Mouse (Mus musculus) heart, embryonic 16.5 days (tissue): ENCODE data around the gene Il4ra. TPM values are rescaled to one million over a fixed set of nuclear protein-coding genes. Genes with fewer than 3 reads are reported as not detected.

ENCODE experiments used
- ATAC-seq: fragments of 200-750 bp; cut with Nextera tagmentation; replicated peaks from 2 replicates; pipeline ENCODE4 v1.8.0; 2017; ENCODE audit warnings: moderate number of reproducible peaks; ENCODE audit not compliant: insufficient read depth, low FRiP score; ENCODE audit errors: extremely low read depth
- H3K27ac ChIP-seq: fragments of 300-500 bp; sonication (generic); 2 replicates; pipeline ENCODE4 v1.5.1; 2014; ENCODE audit warnings: mild to moderate bottlenecking, low read length, control low read depth, moderate library complexity
- H3K27me3 ChIP-seq: fragments of 300-500 bp; sonication (generic); 2 replicates; pipeline ENCODE4 v1.6.1; 2014; ENCODE audit warnings: low read length, mixed read lengths; ENCODE audit not compliant: control insufficient read depth, insufficient read depth
- H3K36me3 ChIP-seq: fragments of 300-500 bp; sonication (generic); 2 replicates; pipeline ENCODE4 v1.6.1; 2014; ENCODE audit not compliant: control insufficient read depth, insufficient read depth
- H3K4me1 ChIP-seq: fragments of 300-500 bp; sonication (generic); 2 replicates; pipeline ENCODE4 v1.6.1; 2014; ENCODE audit warnings: low read length, mixed read lengths; ENCODE audit not compliant: control insufficient read depth, insufficient read depth
- H3K4me2 ChIP-seq: fragments of 300-500 bp; sonication (generic); 2 replicates; pipeline ENCODE4 v1.6.1; 2014; ENCODE audit warnings: low read depth, mild to moderate bottlenecking, control low read depth, low read length
- H3K4me3 ChIP-seq: fragments of 300-500 bp; sonication (generic); 2 replicates; pipeline ENCODE4 v1.5.1; 2014; ENCODE audit warnings: mild to moderate bottlenecking, control low read depth, low read length
- H3K9ac ChIP-seq: fragments of 300-500 bp; sonication (generic); 2 replicates; pipeline ENCODE4 v1.6.1; 2014; ENCODE audit warnings: low read length, control low read depth
- H3K9me3 ChIP-seq: fragments of 300-500 bp; sonication (generic); replicated peaks from 2 replicates; pipeline ENCODE4 v1.6.1; 2016; ENCODE audit warnings: low read length; ENCODE audit not compliant: control insufficient read depth
- WGBS: fragments of 180-500 bp; shearing (Covaris S2); extraction: QIAGEN DNeasy Blood & Tissue Kit; methylation state at CpG from one replicate; pipeline ENCODE4 v1.1.7; 2014; 5-methylcytosine and 5-hydroxymethylcytosine counted together
- polyA plus RNA-seq: library from polyadenylated mRNA; unstranded; fragments of >200 nt; fragmentation: Nextera tagmentation; extraction: Ambion mirVana; gene quantifications from 2 replicates; pipeline ENCODE4 v1.2.1, GENCODE M21; 2015

Il4ra gene
- polyA plus RNA-seq, 1 experiment from 2014 or later: 7.3 TPM

GRCm38 (mm10) chr7:125562413-125562812 is 10.5 kb downstream of the Il4ra start:
- Histone ChIP-seq H3K4me3 (no peak overlapping the region), H3K27ac (no peak overlapping the region)
- WGBS: 63% methylated on average over 4 of the region's 4 CpGs

DNA sequence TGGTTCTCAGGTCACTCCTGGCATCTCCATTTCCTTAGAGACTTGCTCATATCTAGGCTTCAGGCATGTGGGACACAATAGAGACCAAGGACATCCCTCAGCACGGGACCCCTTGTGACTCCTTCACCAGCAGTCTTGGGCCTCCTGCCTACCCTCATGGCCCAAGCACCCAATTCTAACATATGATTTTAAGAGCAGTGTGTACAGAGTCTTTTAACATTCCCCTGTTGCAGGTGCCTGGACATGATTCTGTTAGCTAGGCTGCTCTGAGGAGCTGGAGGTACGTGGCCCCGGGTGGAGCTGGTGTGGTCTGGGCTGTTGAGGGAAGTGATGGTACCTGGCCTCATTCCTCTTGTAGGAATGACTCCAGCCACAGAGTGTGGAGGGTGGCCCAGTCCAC is 11.2 kb downstream of the Il4ra start:
- no peak overlapping the region for H3K27ac ChIP-seq
- peaks cover 6% of the 10 kb centered on the region; the same call in 1 of the 2 replicates for H3K4me1 ChIP-seq
- H3K4me2 ChIP-seq: no peak overlapping the region
- no peak for ATAC-seq
- no peaks in the 10 kb centered on the region for H3K9me3 ChIP-seq
- 78% methylated on average over 3 of the region's 3 CpGs for WGBS
- no peaks in the 10 kb centered on the region for H3K27me3 ChIP-seq
- no peak overlapping the region for H3K9ac ChIP-seq
- no peak overlapping the region for H3K4me3 ChIP-seq
- no peaks in the 10 kb centered on the region for H3K36me3 ChIP-seq

More at GRCm38 (mm10) chr7:125562413-125562812, 10.5 kb downstream of the Il4ra start:
- H3K9me3 ChIP-seq: no peaks in the 10 kb centered on the region
- peaks cover 6% of the 10 kb centered on the region; the same call in 1 of the 2 replicates for H3K4me1 ChIP-seq
- H3K27me3 ChIP-seq: no peaks in the 10 kb centered on the region
- H3K36me3 ChIP-seq: no peaks in the 10 kb centered on the region
- no peak for ATAC-seq
- H3K4me2 ChIP-seq: no peak overlapping the region
- no peak overlapping the region for H3K9ac ChIP-seq

DNA sequence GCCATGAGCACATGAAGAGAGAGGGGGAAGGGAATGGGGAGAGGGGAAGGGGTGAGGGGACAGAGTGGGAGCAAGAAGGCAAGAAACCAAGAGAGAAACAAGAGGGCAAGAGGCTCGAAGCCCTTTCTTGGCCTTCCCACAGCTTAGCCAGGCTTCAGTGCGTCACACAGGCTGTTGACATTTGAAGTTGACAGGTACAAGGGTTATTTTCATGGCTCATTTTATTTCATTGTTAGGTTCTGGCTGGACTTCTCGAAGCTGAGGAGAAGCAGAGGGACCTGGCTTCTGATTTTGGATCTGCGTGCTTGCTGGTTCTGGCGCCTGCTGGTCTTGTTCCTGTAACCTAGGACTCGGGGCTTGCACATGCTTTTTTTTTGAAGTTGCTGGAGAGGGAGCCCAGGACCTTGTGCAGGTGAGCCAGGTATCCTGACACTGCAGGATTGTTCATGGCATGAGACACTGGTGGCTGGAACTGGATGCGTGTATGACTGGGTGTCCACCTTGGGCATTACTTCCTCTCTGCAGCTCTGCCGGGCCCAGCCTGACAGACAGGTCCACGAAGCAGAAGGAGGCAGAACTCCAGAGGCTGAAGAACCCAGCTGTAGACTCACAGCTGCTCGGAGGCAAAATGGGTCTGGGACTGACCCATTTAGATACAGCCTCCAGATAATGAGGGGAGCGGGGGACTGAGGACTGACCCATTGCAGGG is 12.6 kb downstream of the Il4ra start:
- peaks cover 2% of the 10 kb centered on the region; the same call in 1 of the 2 replicates for H3K4me1 ChIP-seq
- WGBS: 70% methylated on average over 11 of the region's 11 CpGs
- no peaks in the 10 kb centered on the region for H3K36me3 ChIP-seq
- no peak overlapping the region for H3K9ac ChIP-seq
- no peak for ATAC-seq
- H3K9me3 ChIP-seq: no peaks in the 10 kb centered on the region
- H3K4me3 ChIP-seq: no peak overlapping the region
- no peak overlapping the region for H3K4me2 ChIP-seq
- no peak overlapping the region for H3K27ac ChIP-seq
- no peaks in the 10 kb centered on the region for H3K27me3 ChIP-seq

- Histone ChIP-seq H3K4me3 (no peak overlapping the region), H3K36me3 (no peaks in the 10 kb centered on the region), H3K4me1 (0 out of 2 replicates have a peak, but pooled peaks cover 2% of the 10 kb centered on the region), H3K4me2 (no peak overlapping the region), H3K9me3 (no peaks in the 10 kb centered on the region), H3K27me3 (no peaks in the 10 kb centered on the region), H3K27ac (no peak overlapping the region), H3K9ac (no peak overlapping the region)
- ATAC-seq: no peak
- WGBS: 74% methylated on average over 12 of the region's 12 CpGs
Observed at GRCm38 (mm10) chr7:125565516-125566285, 13.8 kb downstream of the Il4ra start.

GRCm38 (mm10) chr7:125566420-125566819 is 14.5 kb downstream of the Il4ra start:
- H3K36me3 ChIP-seq: no peaks in the 10 kb centered on the region
- no peak overlapping the region for H3K4me3 ChIP-seq
- no peak overlapping the region for H3K4me2 ChIP-seq
- no peak for ATAC-seq
- no peak overlapping the region for H3K27ac ChIP-seq
- no peaks in the 10 kb centered on the region for H3K27me3 ChIP-seq
- 0 out of 2 replicates have a peak, but pooled peaks cover under 1% of the 10 kb centered on the region for H3K4me1 ChIP-seq
- WGBS: 62% methylated on average over 2 of the region's 2 CpGs
- H3K9me3 ChIP-seq: no peaks in the 10 kb centered on the region
- no peak overlapping the region for H3K9ac ChIP-seq

- Histone ChIP-seq H3K36me3 (no peaks in the 10 kb centered on the region), H3K9me3 (no peaks in the 10 kb centered on the region), H3K27ac (no peak overlapping the region), H3K27me3 (no peaks in the 10 kb centered on the region), H3K4me3 (no peak overlapping the region), H3K4me1 (no peaks in the 10 kb centered on the region), H3K4me2 (no peak overlapping the region), H3K9ac (no peak overlapping the region)
- WGBS: 78% methylated on average over 8 of the region's 8 CpGs
- ATAC-seq: no peak
Observed at GRCm38 (mm10) chr7:125568888-125569287, 17.0 kb downstream of the Il4ra start.

DNA sequence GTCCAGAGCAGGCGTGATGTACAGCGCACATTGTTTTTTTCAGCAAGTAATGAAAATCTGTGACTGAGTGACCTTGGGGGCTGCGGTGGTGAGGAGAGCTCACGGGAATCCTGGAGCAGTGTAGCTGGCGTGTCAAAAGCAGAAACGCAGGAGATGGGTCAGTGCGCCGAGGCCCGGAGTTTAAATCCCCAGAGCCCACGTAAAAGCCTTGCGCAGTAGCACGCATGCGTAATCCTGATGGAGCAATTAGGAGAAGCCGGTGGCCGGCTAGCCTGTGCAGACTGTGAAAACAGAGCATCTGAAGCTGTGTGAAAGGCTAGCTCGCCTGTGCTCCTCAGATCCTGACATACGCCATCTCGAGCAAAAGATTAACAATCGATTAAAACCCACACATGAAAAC is 20.0 kb downstream of the Il4ra start:
- WGBS: 85% methylated on average over 19 of the region's 19 CpGs
- H3K36me3 ChIP-seq: no peaks in the 10 kb centered on the region
- H3K4me1 ChIP-seq: peaks cover 4% of the 10 kb centered on the region
- H3K4me2 ChIP-seq: no peak overlapping the region
- no peak for ATAC-seq
- no peak overlapping the region for H3K4me3 ChIP-seq
- H3K27ac ChIP-seq: no peak overlapping the region
- H3K9me3 ChIP-seq: no peaks in the 10 kb centered on the region
- no peaks in the 10 kb centered on the region for H3K27me3 ChIP-seq
- H3K9ac ChIP-seq: no peak overlapping the region

- no peak overlapping the region for H3K27ac ChIP-seq
- H3K4me2 ChIP-seq: no peak overlapping the region
- ATAC-seq: no peak
- H3K27me3 ChIP-seq: no peaks in the 10 kb centered on the region
- H3K9ac ChIP-seq: no peak overlapping the region
- H3K36me3 ChIP-seq: no peaks in the 10 kb centered on the region
- no peaks in the 10 kb centered on the region for H3K9me3 ChIP-seq
- H3K4me3 ChIP-seq: no peak overlapping the region
- peaks cover 12% of the 10 kb centered on the region for H3K4me1 ChIP-seq
- WGBS: 76% methylated on average over 6 of the region's 6 CpGs
Observed at GRCm38 (mm10) chr7:125572737-125573136, 20.8 kb downstream of the Il4ra start.

DNA sequence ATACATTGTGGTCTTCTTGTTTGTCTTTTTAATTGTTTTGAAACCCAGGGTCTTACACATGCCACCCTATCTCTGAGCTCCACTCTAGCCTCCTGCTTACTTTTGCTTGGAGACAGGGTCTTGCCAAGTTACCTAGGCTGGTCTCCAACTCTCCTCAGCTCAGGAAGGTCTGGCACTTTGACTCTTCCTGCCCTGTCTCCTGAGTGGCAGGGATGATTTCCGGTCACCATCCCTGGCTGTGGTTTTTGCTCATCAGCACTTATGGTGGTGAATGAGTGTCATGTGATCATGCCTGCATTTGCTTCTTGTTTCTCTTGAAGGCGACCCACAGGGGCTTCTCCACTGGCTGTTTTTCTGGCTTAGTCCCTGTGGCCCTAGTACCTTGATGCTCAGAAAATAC is 21.9 kb downstream of the Il4ra start:
- Histone ChIP-seq H3K36me3 (no peaks in the 10 kb centered on the region), H3K9me3 (no peaks in the 10 kb centered on the region), H3K4me2 (no peak overlapping the region), H3K4me3 (no peak overlapping the region), H3K9ac (no peak overlapping the region), H3K27ac (no peak overlapping the region), H3K4me1 (peaks cover 12% of the 10 kb centered on the region), H3K27me3 (no peaks in the 10 kb centered on the region)
- ATAC-seq: no peak
- 60% methylated on average over 2 of the region's 2 CpGs for WGBS
